Mouse (Mus musculus): Measurements from ENCODE around the gene Eps8l1.

The Eps8l1 gene

DNA sequence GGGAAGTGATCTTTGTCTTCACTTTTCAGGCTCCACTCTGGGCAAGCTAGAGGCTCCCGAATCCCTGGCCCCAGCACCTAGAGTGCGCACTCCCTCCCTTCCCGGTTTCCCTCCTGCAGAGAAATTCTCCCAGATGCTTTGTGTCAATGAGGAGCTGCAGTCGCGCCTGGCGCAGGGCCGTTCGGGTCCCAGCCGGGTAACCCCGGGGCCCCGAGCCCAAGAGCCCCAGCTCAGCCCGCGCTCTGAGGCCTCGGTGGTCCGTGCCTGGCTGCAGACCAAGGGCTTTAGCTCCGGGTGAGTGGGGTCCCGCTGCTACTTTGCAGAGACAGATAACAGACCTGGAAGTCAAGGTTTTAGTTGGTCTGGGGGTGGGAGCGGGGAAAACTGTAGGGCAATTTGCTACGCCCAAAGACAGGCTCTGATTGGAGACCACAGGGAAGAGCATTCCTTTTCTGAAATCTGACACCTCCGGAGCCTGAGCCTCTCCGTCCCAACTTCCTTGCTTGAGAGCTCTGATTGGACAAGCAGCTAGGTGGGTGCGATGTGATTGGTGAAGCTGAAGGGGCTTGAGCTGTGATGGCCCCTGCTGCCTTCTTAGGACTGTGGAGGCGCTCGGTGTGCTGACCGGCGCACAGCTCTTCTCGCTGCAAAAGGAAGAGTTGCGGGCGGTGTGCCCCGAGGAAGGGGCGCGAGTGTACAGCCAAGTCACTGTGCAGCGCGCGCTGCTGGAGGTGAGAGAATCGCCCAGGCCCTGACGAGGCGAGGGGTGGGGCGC lies 17.7 kb downstream of the Eps8l1 start:
- no peak for DNase-seq (ENCODE audit: low spot score)

GRCm38 (mm10) chr7:4478796-4479291 lies 18.4 kb downstream of the Eps8l1 start:
- DNase-seq (ENCODE audit: low spot score) = no peak

DNA sequence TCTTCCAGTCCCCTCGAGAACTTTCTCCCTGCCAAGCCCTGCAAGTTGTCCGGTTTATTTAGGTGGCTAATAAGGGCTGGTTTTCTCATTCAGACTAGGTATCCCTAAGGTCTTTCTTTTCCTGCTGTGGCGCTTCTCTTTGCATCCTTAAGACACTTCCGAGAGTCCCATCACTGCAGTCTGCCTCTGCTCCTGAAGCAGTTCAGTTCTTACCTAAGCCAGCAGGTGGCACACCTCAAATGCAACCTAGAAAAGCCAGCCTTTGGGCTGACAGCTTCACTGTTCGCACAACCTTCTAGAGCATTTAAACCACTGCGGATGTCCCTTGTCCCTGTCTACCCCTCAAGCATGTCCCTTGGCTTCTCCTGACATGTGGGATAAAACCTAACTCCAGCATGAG lies 19.2 kb downstream of the Eps8l1 start:
- DNase-seq (ENCODE audit: low spot score) = peak; percentile 43

GRCm38 (mm10) chr7:4482281-4482680 lies 21.8 kb downstream of the Eps8l1 start:
- no peak for DNase-seq (ENCODE audit: low spot score)

DNA sequence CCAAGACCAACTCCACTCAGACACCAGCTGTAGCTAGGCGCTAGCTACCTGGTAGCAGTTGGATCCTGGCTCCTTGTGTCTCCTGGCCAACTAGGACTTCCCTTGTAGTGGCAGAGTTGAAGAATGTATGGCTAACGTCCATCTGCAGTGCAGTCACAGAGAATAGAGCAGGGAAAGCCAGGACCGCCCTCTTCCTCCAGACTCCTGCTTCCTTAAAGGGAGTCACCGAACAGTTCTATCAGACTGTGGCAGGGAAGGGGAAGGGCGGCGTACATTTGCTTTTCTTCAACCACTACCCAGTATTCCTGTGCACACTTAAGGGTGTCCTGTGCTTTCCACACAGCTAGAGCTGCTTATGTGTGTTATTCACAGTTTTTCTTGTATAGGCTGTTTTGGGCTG lies 30.8 kb downstream of the Eps8l1 start:
- DNase-seq (ENCODE audit: low spot score) = no peak

- DNase-seq (ENCODE audit: low spot score) = peak; percentile 71
These were observed 32.1 kb downstream of the Eps8l1 start for GRCm38 (mm10) chr7:4492284-4493224.

GRCm38 (mm10) chr7:4493991-4494390 lies 33.5 kb downstream of the Eps8l1 start:
- DNase-seq (ENCODE audit: low spot score) = no peak

DNA sequence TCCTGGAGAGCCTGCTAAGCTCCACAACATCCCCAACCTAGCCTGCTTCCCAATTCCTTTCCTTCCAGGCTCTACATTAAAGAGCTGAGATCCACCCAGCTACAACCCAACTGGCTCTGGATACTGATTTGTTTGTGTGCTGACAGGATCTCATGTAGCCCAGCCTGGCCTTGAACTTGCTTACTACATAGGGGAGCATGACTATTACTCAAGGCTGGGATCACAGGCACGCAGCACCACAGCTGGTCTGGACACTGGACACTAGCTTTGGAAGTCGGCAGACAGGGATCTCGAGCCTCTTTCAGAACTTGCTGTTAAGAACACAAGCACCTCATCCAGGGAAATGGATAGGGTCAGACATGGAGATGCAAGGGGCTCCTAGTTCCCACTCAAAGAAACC lies 36.0 kb downstream of the Eps8l1 start:
- no peak for DNase-seq (ENCODE audit: low spot score)

- DNase-seq (ENCODE audit: low spot score) = no peak
These were observed 36.9 kb downstream of the Eps8l1 start for GRCm38 (mm10) chr7:4497271-4497903.

DNA sequence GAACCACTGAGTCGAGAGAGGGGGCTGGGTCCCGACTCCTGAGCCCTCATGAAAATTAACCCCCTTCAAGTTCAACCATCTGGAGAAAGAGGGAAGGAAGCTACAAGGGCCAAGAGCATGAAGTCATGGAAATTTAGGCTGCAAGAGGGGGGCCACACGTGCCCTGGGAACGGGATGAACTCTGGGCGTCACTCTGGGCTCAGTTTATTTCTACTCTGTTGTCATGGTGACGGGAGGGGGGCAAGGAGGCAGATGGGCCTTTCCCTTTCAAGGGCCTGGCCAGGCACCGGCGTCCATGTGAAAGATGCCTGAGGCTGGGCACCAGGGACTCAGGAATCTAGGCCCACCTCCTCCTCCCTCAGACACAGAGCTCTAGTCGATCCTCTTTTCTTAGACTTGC lies 37.8 kb downstream of the Eps8l1 start:
- DNase-seq (ENCODE audit: low spot score) = no peak

- no peak for DNase-seq (ENCODE audit: low spot score)
These were observed 38.6 kb downstream of the Eps8l1 start for GRCm38 (mm10) chr7:4499034-4499433.

DNA sequence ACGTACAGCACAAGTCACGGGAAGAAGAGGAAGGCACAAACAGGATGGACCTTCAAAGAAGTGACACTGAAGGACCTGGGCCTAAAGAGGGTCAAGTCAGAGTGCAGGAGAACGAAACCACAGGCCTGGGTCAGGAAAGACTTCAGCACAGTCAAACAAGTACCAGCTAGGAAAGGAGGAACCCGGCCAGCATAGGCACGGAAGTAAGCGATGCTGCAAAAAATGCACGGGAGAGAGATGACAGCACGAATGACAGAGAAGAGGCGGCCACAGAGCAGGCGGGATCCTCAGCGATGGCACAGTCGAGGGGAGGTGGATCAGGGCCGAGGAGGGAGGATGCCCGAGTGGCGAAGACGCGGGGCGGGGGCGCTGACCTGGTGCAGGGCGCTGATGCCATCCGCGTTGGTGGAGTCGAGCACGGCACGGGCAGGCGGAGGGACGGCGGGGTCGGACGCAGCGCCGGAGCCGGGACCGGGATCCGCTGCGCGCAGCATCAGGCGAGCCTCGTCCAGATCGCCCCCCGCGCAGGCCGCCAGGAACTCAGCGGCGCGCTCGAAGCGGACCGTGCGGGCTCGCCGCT lies 40.5 kb downstream of the Eps8l1 start:
- peak; percentile 64 for DNase-seq (ENCODE audit: low spot score)

GRCm38 (mm10) chr7:4501558-4502397 lies 41.3 kb downstream of the Eps8l1 start, which contains the start of gene Ppp1r12c:
Gene Ppp1r12c, minus strand, starts transcription at chr7:4501680.
- DNase-seq (ENCODE audit: low spot score) = peak; percentile 91

DNA sequence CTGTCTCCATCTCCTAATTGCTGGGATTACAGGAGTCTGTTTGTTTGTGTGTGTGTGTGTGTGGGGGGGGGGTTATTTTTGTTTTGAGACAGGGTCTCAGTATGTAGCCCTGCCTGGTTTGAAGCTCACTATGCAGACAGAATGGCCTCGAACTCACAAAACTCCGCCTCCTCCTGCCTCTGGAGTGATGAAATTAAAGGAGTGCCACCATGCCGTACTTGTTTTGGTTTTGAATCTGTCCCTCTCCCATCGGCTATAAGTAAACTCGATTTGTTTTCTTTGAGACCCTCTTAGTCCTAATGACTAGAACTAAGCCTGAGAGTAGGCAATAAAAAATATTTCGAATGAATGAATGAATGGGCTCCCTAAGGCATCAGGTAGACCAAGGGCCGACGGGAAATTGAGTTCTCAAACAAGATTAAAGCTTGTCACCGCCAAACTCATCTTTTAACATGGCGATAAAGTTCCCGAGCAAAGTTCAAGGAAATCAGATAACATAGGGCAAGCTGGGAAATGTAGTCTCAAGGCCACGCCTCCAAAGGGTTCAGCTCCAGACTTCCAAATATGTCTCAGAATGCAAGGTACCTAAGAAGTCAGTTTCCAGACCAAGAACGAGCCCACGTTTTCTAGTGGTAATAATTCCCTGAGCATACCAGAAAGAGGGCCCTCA lies 42.1 kb downstream of the Eps8l1 start:
- peak; percentile 25 for DNase-seq (ENCODE audit: low spot score)

DNA sequence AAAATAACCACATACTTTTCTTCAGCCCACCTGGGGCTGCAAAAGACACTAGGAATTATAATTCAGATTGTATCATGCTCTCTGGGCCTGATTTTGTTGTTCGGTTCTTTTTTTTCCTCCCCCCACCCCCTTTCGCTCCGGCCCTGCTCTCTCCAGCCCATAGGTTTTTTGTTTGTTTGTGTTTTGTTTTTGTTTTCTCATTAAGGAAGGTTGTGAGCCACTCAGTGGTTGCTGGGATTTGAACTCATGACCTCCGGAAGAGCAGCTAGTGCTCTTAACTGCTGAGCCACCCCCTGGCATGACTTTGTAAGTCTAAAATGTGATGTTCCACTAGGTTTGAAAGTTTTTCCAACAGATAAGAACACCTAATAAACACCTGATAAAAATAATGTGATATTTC lies 42.6 kb downstream of the Eps8l1 start:
- DNase-seq (ENCODE audit: low spot score) = no peak

DNA sequence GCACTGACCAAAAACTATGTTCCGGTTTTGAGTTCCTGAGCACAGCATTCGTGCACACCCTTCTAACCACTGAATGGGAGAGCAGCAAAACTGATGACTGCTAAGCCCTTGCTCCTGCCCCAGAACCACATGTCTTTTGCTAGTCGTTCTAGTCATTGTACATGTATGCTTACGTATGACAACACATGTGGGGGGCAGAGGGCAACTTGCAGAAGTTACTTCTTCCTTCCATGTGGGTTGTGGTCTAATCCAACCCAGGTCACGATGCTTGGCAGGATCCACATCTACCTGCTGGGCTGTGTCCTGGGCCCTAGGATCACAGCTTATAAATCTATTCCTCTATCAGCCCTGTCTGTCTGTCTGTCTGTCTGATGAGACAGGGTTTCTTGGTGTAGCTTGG lies 43.4 kb downstream of the Eps8l1 start:
- no peak for DNase-seq (ENCODE audit: low spot score)

- no peak for DNase-seq (ENCODE audit: low spot score)
These were observed 44.4 kb downstream of the Eps8l1 start for GRCm38 (mm10) chr7:4504646-4505435.

GRCm38 (mm10) chr7:4507220-4507619 lies 46.7 kb downstream of the Eps8l1 start:
- no peak for DNase-seq (ENCODE audit: low spot score)

- DNase-seq (ENCODE audit: low spot score) = no peak
These were observed 47.7 kb downstream of the Eps8l1 start for GRCm38 (mm10) chr7:4508062-4508738.

Measured in T-cell, adult 2 months (primary cell).